7 mouse cellular contexts compared by ENCODE assay signal in the genomic region with DNA sequence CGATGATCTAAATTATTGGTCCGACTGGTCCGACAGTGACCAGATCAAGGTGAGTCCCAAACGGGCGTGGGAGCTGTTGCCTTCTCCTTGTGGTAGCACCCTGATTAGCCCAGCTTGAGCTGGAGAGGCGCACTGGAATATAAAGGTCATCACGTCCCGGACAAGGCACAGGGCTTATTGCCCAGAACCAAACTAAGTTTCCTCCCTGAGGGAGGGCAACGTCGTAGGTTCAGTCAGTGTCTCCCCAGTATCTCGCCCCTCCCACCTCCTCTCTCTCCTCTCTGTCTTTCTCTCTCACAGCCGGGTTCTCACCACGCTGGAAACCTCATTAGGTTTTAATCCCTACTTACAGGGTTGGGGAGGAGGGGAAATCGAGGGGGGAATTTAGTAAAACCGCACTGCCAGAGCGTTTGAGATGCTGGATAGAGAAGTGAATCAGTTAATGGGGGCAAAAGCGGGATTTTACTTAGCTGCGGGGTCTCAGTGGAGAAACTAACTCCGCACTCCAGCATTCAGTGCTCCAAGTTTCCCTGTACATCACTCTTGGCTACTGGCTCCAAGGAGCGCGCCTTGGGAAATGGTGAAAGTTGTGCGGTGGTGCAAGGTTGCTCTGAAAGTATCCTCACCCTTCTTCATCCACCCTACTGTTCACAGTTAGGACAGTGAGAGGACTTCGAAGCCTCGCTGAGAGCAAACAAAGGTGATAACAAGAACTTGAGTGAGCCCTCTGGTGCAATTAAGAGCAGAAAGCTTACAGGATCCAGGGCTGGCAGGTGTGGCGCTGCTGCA. TPM values are rescaled to one million over a fixed set of nuclear protein-coding genes. Genes with fewer than 3 reads are reported as not detected.
DNase-seq lines count a peak whose midpoint lies in the region; ATAC-seq and TF ChIP-seq lines count a peak whose summit lies in the region.

No protein-coding gene starts in this region.

- no peak overlapping the region for H3K27ac ChIP-seq in forebrain, postnatal 0 days (ENCODE audit: low read depth, low read length)
- no peak overlapping the region for H3K27ac ChIP-seq in midbrain, embryonic 14.5 days (replicated peaks; ENCODE audit: low read depth, low read length)

- H3K9ac ChIP-seq in forebrain, postnatal 0 days, result peak overlapping the region; percentile 48; the same call in 1 of the 2 replicates
- peak overlapping the region; percentile 21; the same call in 1 of the 2 replicates for H3K9ac ChIP-seq in midbrain, embryonic 14.5 days (replicated peaks; ENCODE audit: low read length)

- H3K36me3 ChIP-seq in forebrain, postnatal 0 days (ENCODE audit: insufficient read depth), result no peaks in the 10 kb centered on the region
- H3K36me3 ChIP-seq in midbrain, embryonic 14.5 days (ENCODE audit: control insufficient read depth, insufficient read depth, low read length), result no peaks in the 10 kb centered on the region

- under 1% methylated on average over 25 of the region's 25 CpGs for WGBS in forebrain, postnatal 0 days
- 1% methylated on average over 25 of the region's 25 CpGs for WGBS in midbrain, embryonic 14.5 days

- TF ChIP-seq CTCF in forebrain, postnatal 0 days (IDR thresholded peaks at IDR 0.05; ENCODE audit: low read depth), result no peak

- H3K27me3 ChIP-seq in forebrain, postnatal 0 days (ENCODE audit: insufficient read depth, low read length), result peaks cover 28% of the 10 kb centered on the region
- H3K27me3 ChIP-seq in midbrain, embryonic 14.5 days (ENCODE audit: control insufficient read depth, insufficient read depth, low read length), result peaks cover 29% of the 10 kb centered on the region

- peaks cover 15% of the 10 kb centered on the region for H3K4me1 ChIP-seq in forebrain, postnatal 0 days (ENCODE audit: insufficient read depth)
- H3K4me1 ChIP-seq in midbrain, embryonic 14.5 days (ENCODE audit: control insufficient read depth, insufficient read depth, low read length), result peaks cover 13% of the 10 kb centered on the region

- H3K4me2 ChIP-seq in forebrain, postnatal 0 days (ENCODE audit: low read depth), result peak overlapping the region; percentile 84
- H3K4me2 ChIP-seq in midbrain, embryonic 14.5 days (ENCODE audit: low read length), result peak overlapping the region; percentile 76

- H3K4me3 ChIP-seq in forebrain, postnatal 0 days (ENCODE audit: low read depth, low read length), result peak overlapping the region; percentile 41
- peak overlapping the region; percentile 41 for H3K4me3 ChIP-seq in midbrain, embryonic 14.5 days (replicated peaks; ENCODE audit: low read depth, low read length)

- no peaks in the 10 kb centered on the region for H3K9me3 ChIP-seq in forebrain, postnatal 0 days (ENCODE audit: low read length)
- H3K9me3 ChIP-seq in midbrain, embryonic 14.5 days (ENCODE audit: control insufficient read depth, low read length), result no peaks in the 10 kb centered on the region

- DNase-seq in Muller cell, postnatal 12 days (ENCODE audit: inconsistent ontology term), result peak; percentile 12
- peak; percentile 4 for DNase-seq in WW6 (ENCODE audit: low read depth, low spot score)
- peak; percentile 25 for DNase-seq in forebrain, postnatal 0 days
- peak; percentile 49 for DNase-seq in midbrain, embryonic 14.5 days
- DNase-seq in thymus, postnatal 0 days (ENCODE audit: low spot score), result no peak
- DNase-seq in right cerebral cortex, postnatal 25 days, result no peak

- ATAC-seq in forebrain, postnatal 0 days, result peak; percentile 34; the same call in 1 of the 2 replicates
- ATAC-seq in midbrain, embryonic 14.5 days (ENCODE audit: low FRiP score, low TSS enrichment), result peak; percentile 39; the same call in 1 of the 2 replicates
- ATAC-seq in erythroblast, adult 5-6 weeks (replicated peaks; ENCODE audit: low FRiP score, poor library complexity, severe bottlenecking), result no peak

RNA-seq across cellular contexts. Expression of a gene that starts 1.2 kb away (rescaled TPM):
- 58.2 and 70.6 TPM in 2 replicates for total RNA-seq in forebrain, postnatal 0 days (2014; rRNA removed)
- 107 and 108 TPM in 2 replicates for polyA plus RNA-seq in forebrain, postnatal 0 days (2015; fragmentation: Nextera tagmentation; extraction: Ambion mirVana)
- 94.9 and 114 TPM in 2 replicates for polyA plus RNA-seq in midbrain, embryonic 14.5 days (2014; fragmentation: Nextera tagmentation; extraction: Ambion mirVana)
- polyA plus RNA-seq in thymus, postnatal 0 days (2015; fragmentation: Nextera tagmentation; extraction: Ambion mirVana), result 0.79 and 0.81 TPM in 2 replicates
- total RNA-seq in erythroblast, adult 5-6 weeks (2015; ENCODE audit: low replicate concordance), result not detected in 2 replicates
- not detected in 2 replicates for total RNA-seq in erythroblast, adult 5-6 weeks (2017; ENCODE audit: low replicate concordance)

Comparison
In these comparisons a context has a peak if more than half of its experiments do, and no peak if none do; other contexts are left out.
1. DNase-seq: peak in Muller cell, postnatal 12 days (single experiment), WW6 (single experiment), forebrain, postnatal 0 days (single experiment) and midbrain, embryonic 14.5 days (single experiment); none in thymus, postnatal 0 days (single experiment) and right cerebral cortex, postnatal 25 days (single experiment).
2. RNA of a gene that starts 1.2 kb away (polyA plus RNA-seq): 107 to 108 TPM in forebrain, postnatal 0 days and 94.9 to 114 TPM in midbrain, embryonic 14.5 days; 0.79 to 0.81 TPM in thymus, postnatal 0 days; every median in the first group is over 10 times any median in the second.